Mouse (Mus musculus) T-helper 17 cell (primary cell): ENCODE results near the gene Pcgf2.
"Not testable (repeated sequence)": the region's sequence is repeated elsewhere in the genome, so short reads cannot be mapped to it uniquely, and the experiment has no call there.

ENCODE experiments used
- in situ Hi-C, 2 experiments: fragments of 300-600 bp; cut with MboI, MseI; formaldehyde crosslinking; loops; 1 replicate in 1 of 2; 2 replicates in 1 of 2; pipeline ENCODE4 v1.15.1; 2025; ENCODE audit warnings: high pct_unique_total_duplicates in 2 of 2

Pcgf2 gene

GRCm38 (mm10) chr11:97670234-97671176 lies 29.8 kb downstream of the Pcgf2 start:
- in situ Hi-C loops: no loop called here

- in situ Hi-C loops: no loop called here
Observed at GRCm38 (mm10) chr11:97669829-97670228, 30.5 kb downstream of the Pcgf2 start.

GRCm38 (mm10) chr11:97669268-97669667 lies 31.0 kb downstream of the Pcgf2 start:
- in situ Hi-C loops: no loop called here

- in situ Hi-C loops: no loop called here
Observed at GRCm38 (mm10) chr11:97668160-97668559, 32.1 kb downstream of the Pcgf2 start.

GRCm38 (mm10) chr11:97666794-97667193 lies 33.5 kb downstream of the Pcgf2 start:
- in situ Hi-C loops: no loop called here

- in situ Hi-C loops: no loop called here
Observed at GRCm38 (mm10) chr11:97666221-97666620, 34.1 kb downstream of the Pcgf2 start.

GRCm38 (mm10) chr11:97665431-97665830 lies 34.9 kb downstream of the Pcgf2 start:
- in situ Hi-C loops: no loop called here

- in situ Hi-C loops: no loop called here
Observed at GRCm38 (mm10) chr11:97664771-97665240, 35.5 kb downstream of the Pcgf2 start.

- in situ Hi-C loops: no loop called here
Observed at GRCm38 (mm10) chr11:97664339-97664665, 36.0 kb downstream of the Pcgf2 start.

- in situ Hi-C loops: no loop called here
Observed at GRCm38 (mm10) chr11:97663528-97664338, 36.6 kb downstream of the Pcgf2 start.

- in situ Hi-C loops: no loop called here
Observed at GRCm38 (mm10) chr11:97662893-97663527, 37.3 kb downstream of the Pcgf2 start, which contains the start of gene Mllt6. Gene Mllt6 (plus strand): TSS chr11:97663414.

GRCm38 (mm10) chr11:97662207-97662892 lies 37.9 kb downstream of the Pcgf2 start:
- in situ Hi-C loops: no loop called here

- in situ Hi-C loops: no loop called here
Observed at GRCm38 (mm10) chr11:97661648-97662133, 38.6 kb downstream of the Pcgf2 start.

GRCm38 (mm10) chr11:97660734-97661647 lies 39.3 kb downstream of the Pcgf2 start:
- in situ Hi-C loops: no loop called here

- in situ Hi-C loops: no loop called here
Observed at GRCm38 (mm10) chr11:97659990-97660714, 40.1 kb downstream of the Pcgf2 start.

- in situ Hi-C loops: no loop called here
Observed at GRCm38 (mm10) chr11:97659267-97659989, 40.9 kb downstream of the Pcgf2 start.

- in situ Hi-C loops: no loop called here
Observed at GRCm38 (mm10) chr11:97658751-97659266, 41.5 kb downstream of the Pcgf2 start.

GRCm38 (mm10) chr11:97657967-97658366 lies 42.3 kb downstream of the Pcgf2 start:
- in situ Hi-C loops: not testable (repeated sequence)
